Mouse (Mus musculus) C2C12 (cell line): ENCODE results near the gene Atp23.

Experiments used
- CEBPB ChIP-seq: IDR thresholded peaks from one replicate; pipeline ENCODE4 v1.6.1; 2011; ENCODE audit warnings: low read depth, mild to moderate bottlenecking, control low read depth, moderate library complexity
- CTCF ChIP-seq: IDR thresholded peaks from one replicate; pipeline ENCODE4 v1.5.1; 2011; ENCODE audit not compliant: control insufficient read depth, insufficient read depth, insufficient read length
- FOSL1 ChIP-seq: IDR thresholded peaks from one replicate; pipeline ENCODE4 v1.8.0; 2011; ENCODE audit warnings: mild to moderate bottlenecking, low read length; ENCODE audit not compliant: poor library complexity, insufficient read depth, severe bottlenecking
- MAX ChIP-seq: IDR thresholded peaks from one replicate; pipeline ENCODE4 v1.6.1; 2011; ENCODE audit warnings: mild to moderate bottlenecking, control low read depth
- MYOD1 ChIP-seq: IDR thresholded peaks from one replicate; pipeline ENCODE4 v1.6.1; 2011; ENCODE audit warnings: low read depth; ENCODE audit not compliant: control insufficient read depth, insufficient read length
- USF1 ChIP-seq: IDR thresholded peaks from one replicate; pipeline ENCODE4 v1.6.1; 2011; ENCODE audit warnings: low read depth, mild to moderate bottlenecking, control low read depth, moderate library complexity

GRCm38 (mm10) chr10:126831329-126831728 is 69.8 kb downstream of the Atp23 start:
- TF ChIP-seq MAX = no peak
- TF ChIP-seq CTCF = no peak
- no peak for TF ChIP-seq MYOD1
- TF ChIP-seq USF1 = no peak
- no peak for TF ChIP-seq FOSL1
- TF ChIP-seq CEBPB = no peak
